Mouse (Mus musculus): Measurements from ENCODE around the gene Hnrnpr. TPM values are rescaled to one million over a fixed set of nuclear protein-coding genes. Genes with fewer than 3 reads are reported as not detected.

Gene Hnrnpr
- polyA plus RNA-seq, 1 experiment from 2014 or later = 63.8 TPM

- H3K4me3 ChIP-seq (ENCODE audit: inconsistent target) = no peak overlapping the region
- no peaks in the 10 kb centered on the region for H3K36me3 ChIP-seq (ENCODE audit: inconsistent target)
- 94% methylated on average over 11 of the region's 11 CpGs for WGBS (ENCODE audit: missing documents)
- H3K27ac ChIP-seq = no peak overlapping the region
- no peaks in the 10 kb centered on the region for H3K79me2 ChIP-seq (ENCODE audit: inconsistent target)
Measured at GRCm38 (mm10) chr4:136407831-136408230, 97.1 kb downstream of the Hnrnpr start.

Other genes with a start within 250 kb of the Hnrnpr start
- gene Id3, start 167.4 kb upstream of the Hnrnpr start, polyA plus RNA-seq (2018) = 0.34 to 38.1 TPM (median 3.1 TPM) in 3 replicates
- 1.5 to 5.0 TPM (median 2.6 TPM) in 3 replicates for gene E2f2, start 138.5 kb upstream of the Hnrnpr start, polyA plus RNA-seq (2018)
- 0.04 to 0.09 TPM (median 0.07 TPM) in 3 replicates for gene Asap3, start 104.6 kb upstream of the Hnrnpr start, polyA plus RNA-seq (2018)
- not detected in 3 replicates for gene Tcea3, start 63.2 kb upstream of the Hnrnpr start, polyA plus RNA-seq (2018)
- 6.8 to 8.2 TPM (median 7.8 TPM) in 3 replicates for gene Zfp46, start 26.3 kb upstream of the Hnrnpr start, polyA plus RNA-seq (2018)
- not detected in 3 replicates for gene Htr1d, start 112.6 kb downstream of the Hnrnpr start, polyA plus RNA-seq (2018)
- 0.13 TPM in 1 of 3 replicates, not detected in the others for gene 6030445D17Rik, start 151.3 kb downstream of the Hnrnpr start, polyA plus RNA-seq (2018)
- 11.1 to 15.6 TPM (median 13.1 TPM) in 3 replicates for gene Luzp1, start 158.8 kb downstream of the Hnrnpr start, polyA plus RNA-seq (2018)